Mouse (Mus musculus) MN1 (cell line): Measurements from ENCODE around the gene Zscan4e.
"Not testable (repeated sequence)": the region's sequence is repeated elsewhere in the genome, so short reads cannot be mapped to it uniquely, and the experiment has no call there.

Experiments used
- DNase-seq: peaks from one replicate; pipeline ENCODE4 v3.0.0-alpha.2; 2016; ENCODE audit warnings: low spot score

Gene Zscan4e

DNA sequence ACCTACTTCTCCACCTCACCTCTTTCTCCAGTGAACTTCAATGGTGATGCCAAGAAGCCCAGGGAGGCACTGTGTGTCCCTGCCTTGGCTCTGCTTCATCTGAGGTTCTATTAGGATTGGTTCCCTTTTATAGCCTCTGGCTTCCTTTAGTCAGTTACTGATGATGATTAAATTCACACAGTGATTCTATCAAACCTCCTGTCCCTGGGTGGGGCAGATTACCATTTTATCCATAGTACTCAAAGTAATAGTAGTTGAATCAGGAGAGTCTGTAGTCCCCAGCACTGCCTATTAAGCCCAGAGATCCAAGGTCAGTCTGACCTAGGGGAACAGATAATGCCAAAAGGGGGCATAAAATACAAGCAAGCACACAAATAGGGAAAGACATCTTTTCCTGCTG, at the start of gene Zscan4e:
Gene Zscan4e (minus strand): TSS at position 101 of the 400 bp plus-strand sequence.
- DNase-seq: not testable (repeated sequence)
